Mouse (Mus musculus) mouse trophoblast stem cell (cell line): ENCODE results near the gene Chchd1.

Source experiments
- in situ Hi-C, 2 experiments: fragments of 300-500 bp; cut with MseI, MboI; formaldehyde crosslinking; loops; 2 replicates in 1 of 2; 3 replicates in 1 of 2; pipeline ENCODE4 v1.15.1; 2025

Chchd1 gene

GRCm38 (mm10) chr14:20724043-20724442 lies 21.2 kb downstream of the Chchd1 start:
- in situ Hi-C loops = no loop called here

GRCm38 (mm10) chr14:20725660-20726339 lies 23.0 kb downstream of the Chchd1 start:
- in situ Hi-C loops = no loop called here

DNA sequence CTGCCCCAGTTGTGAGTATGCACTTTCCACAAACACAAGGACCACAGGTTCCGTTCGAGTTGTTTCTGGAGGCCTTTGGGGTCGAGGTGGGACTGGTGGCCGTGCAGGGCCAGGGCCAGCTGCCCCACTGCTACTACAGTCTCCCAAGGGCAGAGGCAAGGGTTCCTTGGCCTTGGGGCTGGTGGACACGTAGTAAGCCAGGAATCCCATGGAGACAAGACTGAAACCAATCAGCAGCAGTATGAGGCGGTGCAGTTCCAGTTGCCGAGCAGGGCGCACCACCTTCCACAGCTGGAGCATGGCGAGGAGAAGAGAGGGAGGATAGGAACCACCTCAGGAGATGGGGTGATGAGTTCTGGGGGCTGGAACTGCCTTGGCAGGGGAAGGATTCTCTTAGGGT lies 27.1 kb downstream of the Chchd1 start:
- in situ Hi-C loops = no loop called here

DNA sequence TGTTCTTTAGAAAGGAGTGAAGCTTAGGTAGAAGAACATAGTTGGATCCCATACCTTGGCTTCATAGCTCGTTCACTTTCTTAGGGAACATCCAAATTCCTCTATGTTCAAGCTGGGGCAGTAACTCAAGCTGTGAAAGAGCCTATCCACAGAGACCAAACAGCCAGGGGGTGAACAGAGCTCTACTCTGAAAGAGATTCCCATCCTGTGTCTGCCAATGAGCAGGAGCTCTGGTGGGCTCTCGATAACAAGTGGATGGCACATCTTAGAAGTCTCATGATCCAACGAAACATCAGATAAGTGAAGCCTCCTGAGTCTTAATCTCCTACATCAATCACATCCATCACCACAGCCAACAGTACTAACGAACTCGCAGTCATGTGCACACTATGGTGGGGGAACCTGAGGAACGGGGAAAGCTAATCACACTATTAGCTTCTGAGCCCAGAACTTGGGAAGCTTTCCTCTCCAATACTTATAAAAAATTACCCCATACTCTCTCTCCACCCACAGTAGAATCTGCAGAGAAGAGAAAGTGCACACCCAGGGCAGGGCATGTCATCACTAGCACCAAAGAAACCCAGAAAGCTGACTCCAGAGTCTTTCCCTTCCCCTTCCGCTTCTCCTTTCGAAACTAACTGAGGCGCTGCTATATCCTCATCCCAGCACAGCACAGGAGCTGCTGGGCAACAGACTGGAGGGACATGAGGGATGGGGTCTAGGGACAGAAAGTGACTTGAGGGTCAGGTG lies 28.2 kb downstream of the Chchd1 start:
- in situ Hi-C loops = no loop called here

DNA sequence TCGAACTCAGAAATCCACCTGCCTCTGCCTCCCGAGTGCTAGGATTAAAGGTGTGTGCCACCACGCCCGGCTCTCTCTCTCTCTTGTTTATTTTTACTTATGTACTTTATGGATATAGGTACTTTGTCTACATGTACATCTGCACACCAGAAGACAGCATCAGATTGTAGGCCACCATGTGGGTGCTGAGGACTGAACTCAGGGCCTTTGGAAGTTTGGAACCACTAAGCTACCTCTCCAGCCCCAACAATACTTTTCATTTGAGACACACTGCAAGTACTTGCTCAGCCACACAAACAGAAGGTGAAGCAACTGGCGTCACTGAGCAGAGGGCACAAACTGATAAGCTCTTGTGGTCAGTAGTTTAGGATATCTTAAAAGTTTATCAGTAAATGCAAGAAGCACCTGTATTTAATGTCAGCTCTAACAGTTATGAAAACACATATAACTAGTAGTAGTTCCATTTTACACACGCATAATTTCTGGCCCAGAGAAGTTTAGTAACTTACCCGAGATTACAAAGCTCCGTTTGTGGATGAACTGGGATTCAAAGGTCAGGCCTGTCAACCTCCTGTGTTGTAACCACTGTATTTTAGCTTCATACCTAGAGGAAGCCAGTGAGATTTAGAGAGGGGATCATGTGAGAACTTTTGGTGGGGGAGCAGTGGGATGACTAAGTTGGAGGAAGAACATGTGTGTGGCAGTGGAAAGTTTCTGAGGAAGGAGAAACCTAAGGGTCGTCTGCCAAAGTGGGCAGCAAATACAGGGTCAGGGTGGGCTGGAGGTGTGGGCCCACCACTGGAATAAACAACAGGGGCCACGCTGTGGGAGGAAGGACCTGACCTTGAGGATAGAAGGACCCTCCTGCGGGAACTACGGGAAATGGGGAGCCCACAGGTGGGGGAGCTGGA lies 30.5 kb downstream of the Chchd1 start:
- in situ Hi-C loops = no loop called here

DNA sequence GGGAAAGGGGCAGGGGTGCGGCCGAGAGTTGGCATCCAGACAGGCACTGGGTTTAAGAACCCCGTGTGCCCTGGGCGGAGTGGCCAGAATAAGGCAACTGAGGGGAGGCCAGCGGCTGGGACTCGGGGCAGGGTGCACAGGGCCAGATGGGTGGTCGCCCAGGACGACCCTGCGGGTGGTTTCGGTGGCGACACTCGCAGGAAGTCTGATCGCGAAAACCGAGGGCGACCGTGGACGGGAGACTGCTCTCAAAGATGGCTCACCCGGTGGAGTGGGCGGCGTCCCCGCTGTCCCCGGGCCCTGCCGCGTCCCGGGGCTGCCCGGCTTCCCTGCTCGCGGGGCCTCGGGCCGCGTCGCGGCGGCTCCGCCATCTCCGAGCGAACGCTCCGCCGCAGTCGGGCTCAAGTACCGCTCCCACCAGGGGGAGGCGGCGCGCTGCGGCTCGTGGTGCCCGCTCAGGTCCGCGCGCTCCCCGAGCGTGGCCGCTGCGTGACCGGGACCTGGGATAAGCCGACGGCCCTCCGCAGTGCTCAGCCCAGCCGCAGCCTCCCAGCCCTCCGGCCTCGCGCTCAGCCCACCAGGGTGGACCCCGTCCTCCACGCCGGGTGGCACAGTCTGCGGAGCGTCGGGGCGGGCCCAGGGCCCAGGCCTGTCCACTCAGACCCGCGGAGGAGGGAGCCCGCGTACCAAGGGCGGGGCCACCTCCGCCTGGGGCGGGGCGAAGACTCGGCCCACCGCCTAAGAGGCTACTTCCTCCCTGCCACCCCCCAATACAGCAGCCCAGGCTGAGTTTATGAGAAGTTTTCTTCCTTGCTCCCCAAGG lies 31.4 kb downstream of the Chchd1 start, which contains the start of gene Ndst2:
Gene Ndst2, minus strand, starts transcription at position 611 of the 823 bp plus-strand sequence.
- in situ Hi-C loops = no loop called here

DNA sequence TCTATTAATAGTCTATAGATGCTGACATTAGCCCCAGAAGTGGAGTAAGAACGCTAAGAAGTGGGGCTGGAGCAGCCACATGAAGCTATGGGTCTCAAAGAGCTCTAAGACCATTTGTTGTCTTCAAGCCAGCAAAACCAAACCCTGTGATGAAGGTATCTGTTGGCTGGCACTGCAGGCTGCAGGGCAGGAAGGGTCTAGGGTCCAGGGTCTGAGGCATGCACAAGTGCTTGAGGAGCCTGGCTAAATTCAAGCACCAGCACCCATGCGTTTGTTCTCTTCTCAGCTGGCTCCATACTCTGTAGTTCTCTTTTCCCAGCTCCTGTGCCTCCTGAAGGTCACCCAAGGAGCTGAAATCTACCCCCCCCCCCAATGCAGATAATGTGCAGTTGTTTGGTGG lies 32.2 kb downstream of the Chchd1 start:
- in situ Hi-C loops = no loop called here

GRCm38 (mm10) chr14:20735892-20736390 lies 33.1 kb downstream of the Chchd1 start:
- in situ Hi-C loops = no loop called here

DNA sequence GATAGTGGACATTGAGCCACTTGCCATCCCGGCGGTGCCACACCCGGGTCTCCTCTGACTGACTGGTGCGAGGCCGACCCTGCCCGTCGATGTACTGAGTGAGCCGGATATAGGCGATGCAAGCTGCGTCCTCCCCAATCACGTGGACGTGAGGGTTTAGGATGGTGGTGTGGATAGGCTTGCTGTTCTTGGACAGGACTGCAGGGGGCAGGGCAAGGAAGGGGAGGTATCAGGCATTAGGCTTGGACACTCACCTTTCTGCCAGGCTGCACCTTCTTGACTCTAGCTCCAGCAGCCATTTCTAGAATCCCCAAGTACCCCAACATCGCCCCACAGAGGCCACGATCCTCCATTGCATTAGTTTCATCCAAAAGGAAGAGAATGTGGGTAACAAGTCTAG lies 34.5 kb downstream of the Chchd1 start:
- in situ Hi-C loops = no loop called here

DNA sequence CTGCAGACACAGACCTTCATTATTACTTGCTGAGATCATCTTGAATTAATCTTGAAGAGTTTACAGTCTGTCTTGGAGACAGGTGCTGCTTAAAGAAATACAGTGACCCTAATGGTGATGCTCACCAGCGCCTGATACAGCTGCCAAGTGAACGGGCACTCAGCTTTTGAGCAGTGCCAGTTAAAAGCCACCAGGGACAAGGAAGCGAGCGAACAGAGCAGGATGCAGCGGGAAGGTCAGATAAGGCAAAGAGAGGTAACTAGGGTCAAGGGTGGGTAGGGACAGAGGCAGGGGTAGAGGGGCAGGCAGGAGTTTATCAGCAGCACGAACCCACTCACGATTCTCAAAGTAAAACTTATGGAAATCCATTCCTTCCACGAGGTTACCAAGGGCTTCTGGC lies 35.7 kb downstream of the Chchd1 start:
- in situ Hi-C loops = no loop called here

GRCm38 (mm10) chr14:20741301-20741700 lies 38.5 kb downstream of the Chchd1 start:
- in situ Hi-C loops = no loop called here

GRCm38 (mm10) chr14:20743614-20744013 lies 40.8 kb downstream of the Chchd1 start:
- in situ Hi-C loops = no loop called here

GRCm38 (mm10) chr14:20746935-20747334 lies 44.1 kb downstream of the Chchd1 start:
- in situ Hi-C loops = no loop called here

GRCm38 (mm10) chr14:20748388-20748787 lies 45.6 kb downstream of the Chchd1 start:
- in situ Hi-C loops = no loop called here

- in situ Hi-C loops = no loop called here
Measured at GRCm38 (mm10) chr14:20749494-20750051, 46.8 kb downstream of the Chchd1 start.

DNA sequence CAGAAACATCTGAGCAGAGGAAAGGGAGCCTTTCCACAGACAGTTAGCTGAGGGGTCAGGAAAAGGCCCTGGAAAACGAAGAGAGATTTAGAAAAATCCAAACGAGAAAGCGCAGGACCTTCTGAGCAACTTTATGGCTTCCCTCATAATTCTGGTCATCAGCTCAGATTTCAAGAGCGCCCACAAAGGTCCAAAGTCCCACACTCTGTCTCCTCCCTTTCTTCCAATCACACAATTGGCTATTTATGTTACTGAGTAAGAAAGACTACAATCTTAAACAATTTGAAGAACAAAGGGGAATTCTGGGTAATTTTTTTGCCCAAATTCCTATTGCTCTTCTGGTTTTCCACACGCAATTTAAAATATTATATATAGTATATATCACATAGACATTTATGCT lies 47.7 kb downstream of the Chchd1 start:
- in situ Hi-C loops = no loop called here

DNA sequence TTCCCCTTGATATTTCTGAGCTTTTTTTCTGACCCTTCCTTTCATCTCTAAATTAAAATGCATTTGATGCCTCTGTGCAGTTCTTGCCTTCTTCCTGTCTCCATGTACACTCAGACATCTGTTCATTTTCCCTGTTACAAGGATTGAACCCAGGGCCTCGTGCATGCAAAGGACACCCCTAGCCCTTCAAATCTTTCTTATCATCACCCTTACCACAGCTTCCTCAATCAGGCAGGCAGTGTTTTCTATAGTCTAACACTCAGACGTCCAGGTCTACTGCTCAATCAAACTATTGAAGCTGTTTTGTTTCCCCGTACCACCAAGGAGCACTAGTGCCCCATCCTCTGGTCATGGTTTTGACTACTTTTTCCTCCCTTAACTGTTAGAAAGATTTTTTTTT lies 51.0 kb downstream of the Chchd1 start:
- in situ Hi-C loops = no loop called here
